Mouse (Mus musculus) midbrain, embryonic 12.5 days (tissue): ENCODE results near the gene Kdr. TPM values are rescaled to one million over a fixed set of nuclear protein-coding genes. Genes with fewer than 3 reads are reported as not detected.

Source experiments
- ATAC-seq: fragments of 200-750 bp; cut with Nextera tagmentation; 2 replicates; pipeline ENCODE4 v1.8.0; 2017; ENCODE audit warnings: low read depth, moderate TSS enrichment, moderate library complexity; ENCODE audit not compliant: low FRiP score
- H3K27ac ChIP-seq: fragments of 300-500 bp; sonication (generic); replicated peaks from 2 replicates; pipeline ENCODE4 v1.5.1; 2016; ENCODE audit warnings: mild to moderate bottlenecking
- H3K27me3 ChIP-seq: fragments of 300-500 bp; sonication (generic); 2 replicates; pipeline ENCODE4 v1.6.1; 2016; ENCODE audit warnings: mild to moderate bottlenecking
- H3K36me3 ChIP-seq: fragments of 300-500 bp; sonication (generic); 2 replicates; pipeline ENCODE4 v1.6.1; 2016
- H3K4me1 ChIP-seq: fragments of 300-500 bp; sonication (generic); 2 replicates; pipeline ENCODE4 v1.6.1; 2016
- H3K4me2 ChIP-seq: fragments of 300-500 bp; sonication (generic); replicated peaks from 2 replicates; pipeline ENCODE4 v1.6.1; 2016; ENCODE audit warnings: mild to moderate bottlenecking, moderate library complexity
- H3K4me3 ChIP-seq: fragments of 300-500 bp; sonication (generic); 2 replicates; pipeline ENCODE4 v1.5.1; 2016; ENCODE audit warnings: mild to moderate bottlenecking
- H3K9ac ChIP-seq: fragments of 300-500 bp; sonication (generic); replicated peaks from 2 replicates; pipeline ENCODE4 v1.6.1; 2016; ENCODE audit warnings: mild to moderate bottlenecking, moderate library complexity
- H3K9me3 ChIP-seq: fragments of 300-500 bp; sonication (generic); 2 replicates; pipeline ENCODE4 v1.6.1; 2016; ENCODE audit warnings: mild to moderate bottlenecking
- WGBS: fragments of 180-500 bp; shearing (Covaris S2); methylation state at CpG from one replicate; pipeline ENCODE4 v1.1.7; 2016; 5-methylcytosine and 5-hydroxymethylcytosine counted together
- polyA plus RNA-seq: library from polyadenylated mRNA; unstranded; fragments of >200 nt; fragmentation: Nextera tagmentation; extraction: Ambion mirVana; gene quantifications from 2 replicates; pipeline ENCODE4 v1.2.1, GENCODE M21; 2016

The Kdr gene
- polyA plus RNA-seq, 1 experiment from 2014 or later = 29.2 TPM

DNA sequence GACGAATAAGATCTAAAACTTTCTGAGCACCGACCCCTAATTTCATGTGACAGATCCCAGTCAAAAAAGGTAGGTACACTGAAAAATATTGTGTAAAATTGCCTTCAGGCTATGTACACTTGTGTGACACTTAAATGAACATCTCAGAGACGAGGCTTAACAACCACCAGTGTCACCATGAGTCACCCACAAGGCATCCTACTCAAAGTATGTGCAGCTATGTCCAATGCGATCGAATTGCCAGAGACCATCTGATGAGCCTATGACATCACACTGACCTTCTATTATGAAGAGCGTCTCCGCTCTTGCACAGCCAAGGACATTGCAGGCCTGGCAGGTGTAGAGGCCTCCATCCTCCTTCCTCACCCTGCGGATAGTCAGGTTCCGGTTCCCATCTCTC lies 22.4 kb downstream of the Kdr start:
- no peaks in the 10 kb centered on the region for H3K36me3 ChIP-seq
- peaks cover 9% of the 10 kb centered on the region for H3K27me3 ChIP-seq
- H3K27ac ChIP-seq = no peak overlapping the region
- H3K4me1 ChIP-seq = no peaks in the 10 kb centered on the region
- ATAC-seq = no peak
- no peaks in the 10 kb centered on the region for H3K9me3 ChIP-seq
- H3K4me3 ChIP-seq = no peak overlapping the region
- WGBS = 93% methylated on average over 9 of the region's 9 CpGs
- H3K9ac ChIP-seq = no peak overlapping the region
- no peak overlapping the region for H3K4me2 ChIP-seq

DNA sequence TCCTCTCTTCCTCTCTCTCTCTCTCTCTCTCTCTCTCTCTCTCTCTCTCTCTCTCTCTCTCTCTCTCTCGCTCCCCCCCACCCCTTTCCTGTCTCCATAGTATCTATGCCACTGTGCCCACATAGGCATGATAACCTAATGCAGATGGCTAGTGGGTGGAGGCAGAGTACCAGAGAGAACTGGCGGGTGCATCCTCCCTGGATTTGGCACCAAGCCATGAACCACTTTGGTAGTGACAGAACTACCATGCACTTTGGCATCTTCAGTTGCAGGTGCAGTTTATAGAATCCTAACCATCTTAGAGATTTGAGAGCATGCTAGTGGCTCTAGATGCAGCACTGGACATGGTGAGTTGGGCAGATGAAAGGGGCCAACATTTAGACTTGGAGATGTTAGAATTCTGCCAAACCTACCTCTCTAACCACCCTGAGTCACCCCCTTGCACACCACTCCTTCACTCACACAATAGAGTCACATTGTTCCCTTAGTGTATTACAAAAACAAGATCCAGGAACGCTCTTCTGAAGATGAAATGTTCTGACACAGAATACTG lies 23.4 kb downstream of the Kdr start:
- Histone ChIP-seq H3K4me3 (no peak overlapping the region), H3K4me2 (no peak overlapping the region), H3K9me3 (no peaks in the 10 kb centered on the region), H3K27ac (no peak overlapping the region), H3K27me3 (peaks cover 6% of the 10 kb centered on the region), H3K9ac (no peak overlapping the region), H3K4me1 (no peaks in the 10 kb centered on the region), H3K36me3 (no peaks in the 10 kb centered on the region)
- ATAC-seq = no peak
- 93% methylated on average over 3 of the region's 3 CpGs for WGBS

DNA sequence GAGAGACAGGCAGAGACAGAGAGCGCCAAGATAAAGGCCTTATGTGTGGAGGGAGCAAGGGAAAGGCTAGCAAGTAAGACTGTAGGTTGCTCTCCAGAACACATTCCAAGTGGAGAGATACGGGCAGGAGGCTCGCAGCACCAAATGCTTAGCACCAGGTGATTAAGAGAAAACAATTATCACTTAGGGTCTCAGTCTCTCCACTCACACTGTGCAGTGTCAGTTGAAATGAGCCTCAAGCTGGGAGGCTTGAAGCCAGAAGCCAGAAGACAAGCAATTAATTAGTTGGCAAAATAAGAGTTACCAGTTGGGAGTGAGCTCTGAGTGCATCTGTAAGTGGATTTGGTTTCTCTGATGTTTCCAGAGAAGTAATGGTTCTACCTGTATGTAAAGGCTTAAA lies 24.0 kb downstream of the Kdr start:
- Histone ChIP-seq H3K36me3 (no peaks in the 10 kb centered on the region), H3K9ac (no peak overlapping the region), H3K4me3 (no peak overlapping the region), H3K4me1 (no peaks in the 10 kb centered on the region), H3K27ac (no peak overlapping the region), H3K9me3 (no peaks in the 10 kb centered on the region), H3K27me3 (peaks cover 6% of the 10 kb centered on the region), H3K4me2 (no peak overlapping the region)
- ATAC-seq = no peak
- WGBS = 65% methylated on average over 3 of the region's 3 CpGs

DNA sequence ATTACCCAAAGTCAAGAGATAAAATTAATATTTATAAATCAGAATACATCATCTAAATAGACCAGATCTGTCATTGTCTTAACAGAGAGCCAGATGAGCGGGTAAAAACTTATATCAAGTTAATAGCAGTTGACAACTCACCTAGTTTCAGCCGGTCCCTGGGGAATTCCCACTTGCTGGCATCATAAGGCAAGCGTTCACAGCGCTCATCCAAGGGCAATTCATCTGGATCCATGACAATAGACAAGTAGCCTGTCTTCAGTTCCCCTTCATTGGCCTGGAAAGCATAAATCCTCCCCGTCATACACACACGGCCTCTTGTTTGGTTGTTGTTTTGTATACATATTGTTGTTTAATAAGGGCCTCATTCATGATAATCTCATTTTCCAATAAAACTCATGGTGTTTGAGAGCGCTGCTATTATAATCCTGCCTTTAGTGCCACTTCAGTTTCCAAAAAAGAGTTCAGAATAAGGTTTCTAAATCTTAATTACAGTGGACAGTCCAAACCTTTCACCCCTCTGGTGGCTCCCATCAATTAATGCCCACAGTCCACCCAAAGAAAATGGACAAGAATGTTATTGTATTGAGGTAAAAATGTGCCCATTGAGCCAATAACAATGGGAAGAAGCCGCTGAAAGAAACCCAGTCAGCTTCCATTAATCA lies 26.0 kb downstream of the Kdr start:
- H3K4me2 ChIP-seq = no peak overlapping the region
- no peaks in the 10 kb centered on the region for H3K9me3 ChIP-seq
- H3K4me1 ChIP-seq = no peaks in the 10 kb centered on the region
- H3K27ac ChIP-seq = no peak overlapping the region
- no peak overlapping the region for H3K4me3 ChIP-seq
- H3K9ac ChIP-seq = no peak overlapping the region
- no peaks in the 10 kb centered on the region for H3K36me3 ChIP-seq
- 54% methylated on average over 8 of the region's 8 CpGs for WGBS
- ATAC-seq = no peak
- H3K27me3 ChIP-seq = peaks cover 16% of the 10 kb centered on the region

DNA sequence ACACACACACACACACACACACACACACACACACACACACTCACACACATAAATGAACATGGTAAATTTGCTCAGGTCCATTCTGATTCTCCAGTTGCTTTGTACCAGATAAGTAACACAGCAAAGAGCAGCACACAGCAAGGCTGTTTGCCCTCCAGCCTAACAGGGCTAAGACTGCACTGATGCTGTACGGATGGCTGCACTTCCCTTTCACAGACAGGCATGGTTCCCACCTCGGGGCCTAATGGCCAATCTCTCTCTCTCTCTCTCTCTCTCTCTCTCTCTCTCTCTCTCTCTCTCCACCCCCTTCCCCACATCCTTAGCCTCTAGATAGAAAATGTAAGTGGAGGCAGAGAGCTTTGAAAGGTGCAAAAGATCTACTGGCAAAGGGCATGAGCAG lies 27.4 kb downstream of the Kdr start:
- Histone ChIP-seq H3K9me3 (no peaks in the 10 kb centered on the region), H3K27me3 (peaks cover 20% of the 10 kb centered on the region), H3K27ac (no peak overlapping the region), H3K4me2 (no peak overlapping the region), H3K36me3 (no peaks in the 10 kb centered on the region), H3K9ac (no peak overlapping the region), H3K4me3 (no peak overlapping the region), H3K4me1 (no peaks in the 10 kb centered on the region)
- ATAC-seq = no peak
- WGBS = 28% methylated on average over 2 of the region's 2 CpGs

DNA sequence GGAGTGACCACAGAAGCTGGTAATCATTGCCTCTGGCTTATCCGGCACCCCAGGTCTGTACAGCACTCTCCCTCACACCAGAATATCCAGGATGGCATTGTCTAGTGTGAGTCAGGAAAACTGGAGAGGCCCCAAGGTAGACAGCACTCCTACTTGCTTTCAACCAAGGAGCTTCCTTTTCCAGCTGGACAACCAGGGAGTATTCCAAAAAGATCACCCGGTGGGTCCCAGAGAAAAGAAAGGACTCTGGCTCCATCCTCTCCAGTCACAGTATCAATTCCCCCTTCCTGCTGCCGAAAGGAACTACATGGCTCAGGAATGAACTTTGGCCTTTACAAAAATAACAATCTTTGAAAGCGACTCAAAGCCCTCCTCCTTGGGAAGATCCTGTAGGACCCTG lies 32.9 kb downstream of the Kdr start:
- H3K27me3 ChIP-seq = peaks cover 28% of the 10 kb centered on the region
- WGBS = 80% methylated on average over 4 of the region's 4 CpGs

DNA sequence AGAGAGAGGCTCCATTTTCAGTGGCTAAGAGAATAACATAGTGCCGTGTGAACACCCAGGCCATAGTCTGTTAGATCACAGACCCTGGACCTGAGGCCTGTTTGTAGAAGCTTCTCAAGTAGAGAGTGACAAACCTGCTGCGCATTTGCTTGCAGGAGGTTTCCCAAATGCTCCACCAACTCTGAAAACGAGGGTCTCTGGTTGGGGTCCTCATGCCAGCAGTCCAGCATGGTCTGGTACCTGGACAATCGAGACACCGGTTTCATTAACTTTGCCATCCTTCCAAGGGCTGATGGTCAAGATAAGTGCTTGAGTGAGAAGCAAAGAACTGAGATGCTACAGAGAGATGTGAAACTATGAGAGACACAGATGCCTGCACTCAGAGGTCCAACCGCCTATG lies 35.0 kb downstream of the Kdr start:
- Histone ChIP-seq H3K4me2 (no peak overlapping the region), H3K27me3 (peaks cover 37% of the 10 kb centered on the region), H3K27ac (no peak overlapping the region), H3K4me3 (no peak overlapping the region), H3K9ac (no peak overlapping the region), H3K4me1 (peaks cover 10% of the 10 kb centered on the region), H3K36me3 (no peaks in the 10 kb centered on the region), H3K9me3 (no peaks in the 10 kb centered on the region)
- 94% methylated on average over 6 of the region's 6 CpGs for WGBS
- ATAC-seq = no peak

More for the DNA sequence above, 32.9 kb downstream of the Kdr start:
- H3K4me2 ChIP-seq = no peak overlapping the region
- H3K4me3 ChIP-seq = no peak overlapping the region
- no peak overlapping the region for H3K27ac ChIP-seq
- no peak for ATAC-seq
- peaks cover 7% of the 10 kb centered on the region for H3K4me1 ChIP-seq
- H3K9me3 ChIP-seq = no peaks in the 10 kb centered on the region
- H3K36me3 ChIP-seq = no peaks in the 10 kb centered on the region
- no peak overlapping the region for H3K9ac ChIP-seq

DNA sequence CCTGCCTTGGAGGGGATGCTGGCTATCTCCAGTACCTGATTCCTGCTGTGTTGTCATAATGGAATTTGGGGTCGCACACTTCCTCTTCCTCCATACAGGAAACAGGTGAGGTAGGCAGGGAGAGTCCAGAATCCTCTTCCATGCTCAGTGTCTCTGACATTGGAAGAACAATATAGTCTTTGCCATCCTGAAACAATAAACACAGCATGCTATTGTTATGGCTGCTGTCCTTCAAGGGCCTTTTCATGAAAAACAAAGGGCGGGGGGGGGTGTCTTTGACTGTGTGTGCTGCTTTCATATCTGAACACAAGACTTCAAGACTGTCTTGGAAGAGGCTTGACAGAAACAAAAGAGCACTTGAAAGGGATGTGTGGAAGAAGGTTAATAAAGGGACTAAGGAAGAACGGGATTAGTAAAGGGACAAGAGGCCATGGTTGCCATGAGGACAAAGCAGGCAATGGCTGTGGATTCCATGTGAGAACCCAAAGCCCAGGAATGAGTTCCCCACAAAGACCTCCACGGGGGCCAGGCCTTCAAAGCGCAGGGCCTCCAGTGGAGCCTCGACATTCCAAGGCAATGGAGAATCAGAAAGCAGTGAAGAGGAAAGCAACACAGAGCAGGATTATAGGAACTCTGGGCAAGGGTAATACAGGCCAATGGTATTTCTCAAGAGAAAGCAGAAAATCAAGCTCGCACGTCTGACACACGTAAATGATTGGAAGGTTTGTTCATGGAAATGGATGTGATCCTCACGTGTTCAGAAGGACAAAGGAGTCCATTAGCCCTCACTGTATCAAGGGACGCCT lies 36.3 kb downstream of the Kdr start:
- no peak overlapping the region for H3K27ac ChIP-seq
- H3K4me1 ChIP-seq = peaks cover 10% of the 10 kb centered on the region
- no peak overlapping the region for H3K9ac ChIP-seq
- H3K27me3 ChIP-seq = peaks cover 36% of the 10 kb centered on the region
- H3K4me3 ChIP-seq = no peak overlapping the region
- ATAC-seq = peak; percentile 34; the same call in 1 of the 2 replicates
- no peaks in the 10 kb centered on the region for H3K9me3 ChIP-seq
- no peak overlapping the region for H3K4me2 ChIP-seq
- 20% methylated on average over 11 of the region's 11 CpGs for WGBS
- no peaks in the 10 kb centered on the region for H3K36me3 ChIP-seq

DNA sequence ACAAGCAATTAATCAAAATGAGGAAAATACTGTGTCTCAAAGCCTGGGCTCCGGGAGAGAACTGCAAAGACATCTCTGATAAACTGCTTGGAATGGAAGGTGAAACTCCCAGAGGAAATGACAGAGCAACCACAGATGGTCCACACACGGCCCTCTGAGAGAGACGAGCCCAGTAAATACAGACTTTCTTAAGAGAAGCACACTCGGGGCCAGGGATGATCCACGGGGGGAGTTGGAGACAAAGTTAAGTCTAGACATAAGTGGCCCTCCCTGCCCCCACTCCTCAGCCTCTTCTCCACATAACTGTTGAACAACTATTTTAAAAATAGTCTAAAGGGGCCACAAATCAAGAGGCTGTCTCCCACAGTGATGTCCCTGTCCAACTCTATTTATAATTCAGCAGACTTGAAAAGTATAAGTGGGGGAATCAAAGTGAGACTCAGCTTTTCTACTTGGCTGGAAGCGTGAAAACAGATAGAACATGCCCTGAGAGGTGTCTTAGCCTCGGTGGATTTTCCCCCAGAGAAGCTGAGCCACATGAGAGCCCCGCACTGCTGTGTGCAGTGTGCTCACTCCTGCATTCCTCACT lies 39.0 kb downstream of the Kdr start:
- WGBS = 60% methylated on average over 8 of the region's 8 CpGs
- Histone ChIP-seq H3K9me3 (no peaks in the 10 kb centered on the region), H3K36me3 (no peaks in the 10 kb centered on the region)

DNA sequence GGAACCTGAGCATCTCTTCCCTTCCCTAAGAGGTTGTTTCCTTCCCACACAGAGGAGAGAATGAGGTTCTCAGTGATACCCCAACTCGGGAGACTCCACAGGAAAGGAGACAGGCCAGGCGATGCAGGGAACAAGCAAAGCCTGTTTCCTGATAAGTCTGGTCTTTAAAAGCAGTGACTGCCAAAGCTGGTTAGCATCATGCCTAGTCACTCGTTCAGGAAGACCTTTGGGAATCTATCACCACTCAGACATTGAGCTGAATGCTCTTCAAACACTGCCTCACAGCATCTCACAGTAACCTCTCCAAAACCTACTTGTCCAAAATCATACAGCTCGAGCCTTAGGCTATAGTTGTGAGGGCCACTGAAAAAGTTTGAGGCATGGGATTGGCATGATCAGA lies 40.2 kb downstream of the Kdr start:
- peaks cover 28% of the 10 kb centered on the region for H3K27me3 ChIP-seq
- whole genome bisulfite sequencing = 84% methylated on average over 4 of the region's 4 CpGs
- H3K4me3 ChIP-seq = no peak overlapping the region
- peaks cover 10% of the 10 kb centered on the region for H3K4me1 ChIP-seq
- H3K4me2 ChIP-seq = no peak overlapping the region
- H3K9ac ChIP-seq = no peak overlapping the region
- no peaks in the 10 kb centered on the region for H3K9me3 ChIP-seq
- ATAC-seq = no peak
- H3K27ac ChIP-seq = no peak overlapping the region
- H3K36me3 ChIP-seq = no peaks in the 10 kb centered on the region

More for the DNA sequence above, 39.0 kb downstream of the Kdr start:
- H3K27ac ChIP-seq = no peak overlapping the region
- H3K4me2 ChIP-seq = no peak overlapping the region
- no peak overlapping the region for H3K9ac ChIP-seq
- H3K4me3 ChIP-seq = no peak overlapping the region
- peaks cover 10% of the 10 kb centered on the region for H3K4me1 ChIP-seq
- no peak for ATAC-seq
- H3K27me3 ChIP-seq = peaks cover 32% of the 10 kb centered on the region

DNA sequence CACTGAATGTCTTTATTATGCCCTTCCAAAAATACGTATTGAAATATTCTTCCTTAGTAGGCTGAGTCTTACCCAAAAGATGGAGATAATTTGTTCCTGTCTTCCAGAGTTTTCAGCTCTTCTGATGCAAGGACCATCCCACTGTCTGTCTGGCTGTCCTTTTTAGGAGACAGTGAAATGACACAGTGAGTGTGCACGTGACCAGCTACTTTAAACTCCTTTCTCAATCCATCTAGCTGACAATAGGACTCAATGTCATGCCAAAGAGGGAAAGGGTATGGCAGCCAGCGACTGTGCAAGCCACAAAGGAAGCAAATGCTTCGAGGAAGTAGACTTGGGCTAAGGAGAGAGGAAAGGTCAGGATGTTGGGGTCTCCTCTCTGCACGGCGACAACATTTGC lies 42.0 kb downstream of the Kdr start:
- Histone ChIP-seq H3K36me3 (no peaks in the 10 kb centered on the region), H3K27ac (no peak overlapping the region), H3K4me3 (no peak overlapping the region), H3K4me1 (peaks cover 3% of the 10 kb centered on the region; the same call in 1 of the 2 replicates), H3K27me3 (peaks cover 24% of the 10 kb centered on the region), H3K9ac (no peak overlapping the region), H3K9me3 (no peaks in the 10 kb centered on the region), H3K4me2 (no peak overlapping the region)
- 83% methylated on average over 6 of the region's 6 CpGs for WGBS
- no peak for ATAC-seq

DNA sequence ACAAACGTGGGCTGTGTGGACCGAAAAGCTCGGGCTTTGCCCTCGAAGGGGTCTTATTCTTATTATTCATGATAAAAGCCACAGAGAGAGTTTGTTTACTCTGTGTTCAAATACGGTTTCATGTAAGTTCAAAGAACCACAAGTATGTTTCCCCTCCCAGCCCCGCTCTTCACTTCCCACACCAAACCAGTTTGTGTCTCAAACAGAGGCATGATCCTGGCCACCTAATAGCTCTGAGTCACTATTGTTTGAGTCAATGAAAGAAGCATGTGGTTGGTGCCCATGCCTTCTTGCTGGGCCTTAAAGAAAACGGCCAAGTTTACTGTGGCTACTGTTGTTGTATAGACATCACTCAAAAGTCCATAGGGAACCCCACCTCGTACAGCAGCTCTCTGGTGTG lies 43.0 kb downstream of the Kdr start:
- Histone ChIP-seq H3K4me1 (peaks cover 3% of the 10 kb centered on the region; the same call in 1 of the 2 replicates), H3K36me3 (no peaks in the 10 kb centered on the region), H3K4me3 (no peak overlapping the region), H3K27ac (no peak overlapping the region), H3K9me3 (no peaks in the 10 kb centered on the region), H3K27me3 (peaks cover 18% of the 10 kb centered on the region), H3K9ac (no peak overlapping the region), H3K4me2 (no peak overlapping the region)
- WGBS = 89% methylated on average over 8 of the region's 8 CpGs
- no peak for ATAC-seq
